In genomic region chr17:29801358-29801757, GRCm38 (mm10) we compare ENCODE assay signal across 8 mouse cellular contexts.
DNase-seq lines count a peak whose midpoint lies in the region; ATAC-seq lines count a peak whose summit lies in the region.

No protein-coding gene starts in this region.

- H3K27ac ChIP-seq in forebrain, embryonic 10.5 days: no peak overlapping the region
- no peak overlapping the region for H3K27ac ChIP-seq in forebrain, embryonic 13.5 days

- DNase-seq in forebrain, embryonic 10.5 days (ENCODE audit: extremely low spot score, low spot score): peak; percentile 75
- peak; percentile 71 for DNase-seq in ovary, postnatal 10 days (ENCODE audit: low spot score)
- DNase-seq in ovary, adult 18-20 months (ENCODE audit: low spot score): no peak
- peak; percentile 76 to 88 for DNase-seq in cerebellum, postnatal 25 days
- DNase-seq in lung, postnatal 25 days (ENCODE audit: low spot score): peak; percentile 63
- peak; percentile 72 for DNase-seq in splenic B cell, adult 2 months (ENCODE audit: low read depth, low spot score)

- H3K4me2 ChIP-seq in forebrain, embryonic 13.5 days: no peak overlapping the region

- peaks cover 36% of the 10 kb centered on the region for H3K27me3 ChIP-seq in forebrain, embryonic 10.5 days (ENCODE audit: poor library complexity, severe bottlenecking)
- H3K27me3 ChIP-seq in forebrain, embryonic 13.5 days: no peaks in the 10 kb centered on the region
- H3K27me3 ChIP-seq in splenic B cell, adult 2 months (ENCODE audit: control insufficient read depth, insufficient read depth, low read length, poor library complexity, severe bottlenecking): no peaks in the 10 kb centered on the region

- no peak overlapping the region for H3K4me3 ChIP-seq in forebrain, embryonic 10.5 days
- no peak overlapping the region for H3K4me3 ChIP-seq in forebrain, embryonic 13.5 days

- H3K9me3 ChIP-seq in forebrain, embryonic 10.5 days: peaks cover 17% of the 10 kb centered on the region; the same call in 1 of the 2 replicates
- peaks cover 3% of the 10 kb centered on the region for H3K9me3 ChIP-seq in forebrain, embryonic 13.5 days (replicated peaks)

- no peaks in the 10 kb centered on the region for H3K36me3 ChIP-seq in forebrain, embryonic 10.5 days (replicated peaks)
- no peaks in the 10 kb centered on the region for H3K36me3 ChIP-seq in forebrain, embryonic 13.5 days (ENCODE audit: poor library complexity, severe bottlenecking)
- H3K36me3 ChIP-seq in splenic B cell, adult 2 months (ENCODE audit: control insufficient read depth, insufficient read depth, low read length, poor library complexity, severe bottlenecking): no peaks in the 10 kb centered on the region

- 27% methylated on average over 4 of the region's 4 CpGs for WGBS in forebrain, embryonic 10.5 days
- WGBS in forebrain, embryonic 13.5 days: 30% methylated on average over 4 of the region's 4 CpGs

- ATAC-seq in forebrain, embryonic 13.5 days: no peak
- peak; percentile 67 to 72; a peak in 3 of 4 replicates for ATAC-seq in hematopoietic stem cell, adult 5-6 weeks (replicated peaks in 1 of 2; ENCODE audit: insufficient read depth in 1 of 2, low FRiP score in 2 of 2, low TSS enrichment in 1 of 2, low read depth in 1 of 2, poor library complexity in 2 of 2, severe bottlenecking in 2 of 2)

- peaks cover 31% of the 10 kb centered on the region for H3K4me1 ChIP-seq in forebrain, embryonic 10.5 days
- H3K4me1 ChIP-seq in forebrain, embryonic 13.5 days: peaks cover 21% of the 10 kb centered on the region

- H3K9ac ChIP-seq in forebrain, embryonic 13.5 days: no peak overlapping the region
